Mouse (Mus musculus): Measurements from ENCODE around the gene Olfr671.
"Not testable (repeated sequence)": the region's sequence is repeated elsewhere in the genome, so short reads cannot be mapped to it uniquely, and the experiment has no call there.

- TF ChIP-seq CTCF (IDR thresholded peaks at IDR 0.05; ENCODE audit: extremely low read depth, insufficient read length, insufficient replicate concordance, low read depth, low read length); POLR2A (IDR thresholded peaks at IDR 0.05; ENCODE audit: low read depth, low read length): not testable (repeated sequence)
These were observed 28.7 kb downstream of the Olfr671 start for GRCm38 (mm10) chr7:104950234-104950633.
